Mouse (Mus musculus) megakaryocyte, embryonic 14.5 days (primary cell): ENCODE results near the gene Cdon.

Experiments
- FLI1 ChIP-seq: IDR thresholded peaks from 2 replicates; pipeline ENCODE4 v1.6.1; 2012; ENCODE audit warnings: low read length, inconsistent platforms, mixed read lengths
- GATA1 ChIP-seq: IDR thresholded peaks from 3 replicates; pipeline ENCODE4 v1.6.1; 2012; ENCODE audit warnings: mixed read lengths, low read length, inconsistent platforms, borderline replicate concordance

- TF ChIP-seq GATA1 (no peak), FLI1 (no peak)
Observed at GRCm38 (mm10) chr9:35535110-35535509, 114.2 kb downstream of the Cdon start.
